Mouse (Mus musculus) G1E (cell line): ENCODE measurements around the gene Col19a1. TPM values are rescaled to one million over a fixed set of nuclear protein-coding genes. Genes with fewer than 3 reads are reported as not detected.

Experiments
- ATAC-seq: 2 replicates; pipeline ENCODE4 v1.8.0; 2016; ENCODE audit warnings: mild to moderate bottlenecking; ENCODE audit not compliant: insufficient number of reproducible peaks, poor library complexity, low FRiP score, severe bottlenecking; ENCODE audit errors: extremely low read depth
- DNase-seq: peaks from one replicate; pipeline ENCODE4 v3.0.0; 2012; ENCODE audit warnings: low spot score
- H3K27me3 ChIP-seq: 2 replicates; pipeline ENCODE4 v1.6.1; 2012; ENCODE audit warnings: mild to moderate bottlenecking, low read length, inconsistent platforms; ENCODE audit not compliant: insufficient read depth
- H3K36me3 ChIP-seq: replicated peaks from 2 replicates; pipeline ENCODE3; 2012; ENCODE audit warnings: mild to moderate bottlenecking, inconsistent platforms
- H3K4me1 ChIP-seq: 2 replicates; pipeline ENCODE4 v1.6.1; 2012; ENCODE audit warnings: low read depth, low read length, inconsistent platforms, mixed read lengths; ENCODE audit not compliant: insufficient read depth
- H3K4me3 ChIP-seq: 2 replicates; pipeline ENCODE4 v1.5.1; 2012; ENCODE audit warnings: low read depth, mild to moderate bottlenecking, inconsistent platforms, low read length, moderate library complexity, mixed read lengths
- H3K9me3 ChIP-seq: replicated peaks from 2 replicates; pipeline ENCODE4 v1.6.1; 2012; ENCODE audit warnings: inconsistent platforms
- CTCF ChIP-seq: IDR thresholded peaks from 2 replicates; pipeline ENCODE4 v1.5.1; 2012; ENCODE audit warnings: low read depth, low read length, inconsistent platforms, mixed read lengths
- GATA1 ChIP-seq: IDR thresholded peaks from 2 replicates; pipeline ENCODE4 v1.6.1; 2012; ENCODE audit warnings: borderline replicate concordance, low read length, inconsistent platforms, mixed read lengths
- GATA2 ChIP-seq: IDR thresholded peaks from 2 replicates; pipeline ENCODE4 v1.6.1; 2012; ENCODE audit warnings: low read depth, low read length, inconsistent platforms, borderline replicate concordance
- POLR2AphosphoS5 ChIP-seq: IDR thresholded peaks from 2 replicates; pipeline ENCODE4 v1.6.1; 2012; ENCODE audit warnings: low read depth, low read length, inconsistent platforms; ENCODE audit not compliant: insufficient replicate concordance
- TAL1 ChIP-seq: conservative IDR thresholded peaks from 2 replicates; pipeline ENCODE4 v1.6.1; 2012; ENCODE audit warnings: low read depth, low read length, inconsistent platforms, mixed read lengths
- polyA plus RNA-seq: library from polyadenylated mRNA; stranded (reverse); fragments of >175 nt; gene quantifications from 2 replicates; pipeline ENCODE4 v1.2.3, GENCODE M21; 2012
- total RNA-seq, 2 experiments: library from RNA; stranded (forward) in 1 of 2; stranded (reverse) in 1 of 2; fragments of 200-1000 nt in 1 of 2; fragments of >200 nt in 1 of 2; fragmentation: Nextera tagmentation in 1 of 2; gene quantifications; 2 replicates each; pipeline ENCODE4 v1.2.3; 2014 to 2017

Col19a1 gene
- total and polyA plus RNA-seq, 3 experiments = 0.22 TPM; not detected in 2

DNA sequence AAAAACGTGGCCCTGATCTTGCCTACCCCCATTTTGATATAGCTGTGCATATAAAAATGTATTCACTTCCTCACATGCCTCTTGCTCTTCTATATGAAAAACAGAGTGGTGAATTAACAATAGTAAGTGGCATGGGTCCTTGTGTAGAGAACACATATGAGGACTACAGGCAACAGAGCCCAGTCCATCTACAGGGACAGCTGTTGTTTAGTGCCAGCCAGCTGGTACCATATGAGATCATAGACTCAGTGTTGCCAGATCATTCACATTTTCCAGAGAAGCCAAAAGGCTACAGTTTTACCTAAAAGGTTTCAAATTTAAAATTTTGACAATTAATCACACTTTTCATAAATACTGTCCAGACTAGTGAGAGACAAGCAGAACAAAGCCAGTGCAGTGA lies 47.4 kb downstream of the Col19a1 start:
- no peaks in the 10 kb centered on the region for H3K9me3 ChIP-seq
- no peaks in the 10 kb centered on the region for H3K27me3 ChIP-seq
- H3K36me3 ChIP-seq = no peaks in the 10 kb centered on the region
- TF ChIP-seq CTCF = no peak
- H3K4me1 ChIP-seq = no peaks in the 10 kb centered on the region
- no peak for DNase-seq
- H3K4me3 ChIP-seq = no peak overlapping the region
- ATAC-seq = no peak

DNA sequence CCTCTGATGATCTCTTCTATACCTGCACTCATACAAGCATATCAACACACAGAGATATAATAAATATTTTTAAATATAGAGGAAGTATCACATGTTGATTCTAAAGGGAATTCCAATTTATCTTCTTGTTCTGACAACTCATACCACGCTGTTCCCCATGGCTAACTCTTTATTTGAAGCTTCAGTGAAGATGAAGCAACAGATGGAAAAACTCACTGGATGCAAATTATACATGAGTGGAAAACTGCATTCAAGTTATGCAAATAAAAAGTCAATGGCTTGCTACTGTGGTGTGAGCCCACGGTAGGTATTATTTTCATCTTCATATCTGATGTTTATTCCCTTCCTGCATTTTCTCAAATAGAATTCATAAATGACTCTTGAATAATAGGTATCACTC lies 60.1 kb downstream of the Col19a1 start:
- Histone ChIP-seq H3K36me3 (no peaks in the 10 kb centered on the region), H3K4me1 (no peaks in the 10 kb centered on the region), H3K27me3 (peaks cover 3% of the 10 kb centered on the region; the same call in 1 of the 2 replicates), H3K9me3 (no peaks in the 10 kb centered on the region), H3K4me3 (no peak overlapping the region)
- TF ChIP-seq TAL1 (no peak), POLR2AphosphoS5 (no peak), GATA2 (no peak), CTCF (no peak), GATA1 (no peak)
- no peak for DNase-seq
- no peak for ATAC-seq

DNA sequence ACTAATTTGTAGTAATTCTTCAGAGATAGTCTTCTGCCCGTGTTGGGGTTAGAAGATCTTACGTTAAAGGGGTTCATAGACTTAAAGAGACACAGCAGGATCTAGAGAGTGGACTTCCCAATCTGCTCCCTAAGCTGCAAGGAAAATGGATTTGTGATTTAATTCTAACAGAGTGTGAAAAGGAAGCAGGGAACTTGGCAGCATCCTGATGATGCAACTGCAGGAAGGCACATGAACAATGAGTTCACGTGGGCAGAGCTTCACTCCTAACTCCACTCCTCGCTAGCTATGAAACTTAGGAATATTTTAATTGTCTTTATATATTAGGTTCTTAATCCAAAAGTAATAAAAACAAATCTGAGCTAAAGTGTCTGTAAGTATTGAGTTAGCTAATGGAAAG lies 69.8 kb downstream of the Col19a1 start:
- Histone ChIP-seq H3K9me3 (no peaks in the 10 kb centered on the region), H3K27me3 (no peaks in the 10 kb centered on the region), H3K4me1 (no peaks in the 10 kb centered on the region), H3K36me3 (no peaks in the 10 kb centered on the region), H3K4me3 (no peak overlapping the region)
- ATAC-seq = no peak
- TF ChIP-seq GATA2 (no peak), POLR2AphosphoS5 (no peak), TAL1 (no peak), CTCF (no peak), GATA1 (no peak)
- no peak for DNase-seq

DNA sequence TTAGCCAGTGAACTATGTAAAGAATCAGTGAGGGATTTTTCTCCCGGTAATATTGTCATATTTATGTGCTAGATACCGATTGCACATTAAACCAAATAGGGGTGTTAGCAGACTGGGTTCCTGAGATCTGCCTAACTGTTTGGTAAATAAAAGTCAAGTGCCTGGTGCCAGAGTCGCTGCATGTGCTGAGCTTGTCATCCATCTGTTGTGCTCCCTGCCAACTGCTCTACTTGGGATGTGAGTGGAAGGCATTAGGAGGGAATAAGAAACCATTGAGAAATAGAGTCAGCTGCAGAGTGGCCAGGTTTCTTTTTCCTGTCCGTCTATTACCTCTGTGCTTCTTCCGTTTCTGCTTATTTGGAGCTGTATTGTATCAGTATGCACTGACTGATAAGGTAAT lies 71.9 kb downstream of the Col19a1 start:
- Histone ChIP-seq H3K27me3 (no peaks in the 10 kb centered on the region), H3K9me3 (no peaks in the 10 kb centered on the region), H3K4me1 (no peaks in the 10 kb centered on the region), H3K4me3 (no peak overlapping the region), H3K36me3 (no peaks in the 10 kb centered on the region)
- ATAC-seq (no peak), DNase-seq (no peak)
- TF ChIP-seq POLR2AphosphoS5 (no peak), GATA1 (no peak), TAL1 (no peak), CTCF (no peak), GATA2 (no peak)

DNA sequence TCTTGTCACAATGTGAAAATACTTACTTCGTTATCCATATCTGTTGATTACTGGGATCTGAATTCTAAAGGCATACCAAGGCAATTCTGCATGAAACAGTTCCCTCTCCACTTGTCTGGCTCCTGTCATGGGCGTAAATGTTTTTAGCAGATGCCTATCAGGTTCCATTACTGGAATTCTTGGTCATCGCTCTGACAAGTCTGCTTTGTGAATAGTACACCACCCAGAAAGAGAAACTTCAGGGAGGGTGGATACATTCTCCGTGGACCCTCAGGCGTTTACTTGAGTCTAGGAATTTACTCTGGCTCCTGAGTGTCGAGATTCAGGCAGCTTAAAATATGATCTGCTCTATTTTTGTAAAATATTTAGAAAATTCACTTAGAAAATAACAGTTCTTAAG lies 75.7 kb downstream of the Col19a1 start:
- H3K9me3 ChIP-seq = no peaks in the 10 kb centered on the region
- no peak for ATAC-seq
- no peak for DNase-seq
- TF ChIP-seq GATA2 = no peak
- no peak for TF ChIP-seq POLR2AphosphoS5
- no peak for TF ChIP-seq TAL1
- TF ChIP-seq GATA1 = no peak
- no peak for TF ChIP-seq CTCF
- H3K36me3 ChIP-seq = no peaks in the 10 kb centered on the region
- no peak overlapping the region for H3K4me3 ChIP-seq
- H3K27me3 ChIP-seq = no peaks in the 10 kb centered on the region
- H3K4me1 ChIP-seq = no peaks in the 10 kb centered on the region

DNA sequence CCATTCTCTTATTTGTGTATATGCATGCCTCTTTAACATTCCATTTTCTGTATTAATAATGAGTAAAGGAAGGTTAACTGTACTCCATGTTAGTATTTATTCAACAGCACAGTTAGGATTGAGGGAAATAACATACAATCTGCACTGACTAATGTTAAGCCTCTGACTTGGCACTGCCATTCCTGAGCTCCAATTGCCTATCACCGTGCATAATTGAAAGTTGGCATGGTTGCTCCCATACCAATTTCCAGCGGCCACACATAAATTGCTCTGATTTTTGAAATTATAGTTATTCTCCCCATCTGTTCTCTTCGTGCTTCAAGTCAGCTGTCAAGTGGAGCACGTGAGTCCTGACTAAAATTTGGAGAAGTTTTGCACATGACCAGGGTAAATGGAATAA lies 91.9 kb downstream of the Col19a1 start:
- no peak overlapping the region for H3K4me3 ChIP-seq
- no peak for DNase-seq
- no peaks in the 10 kb centered on the region for H3K4me1 ChIP-seq
- no peak for ATAC-seq
- no peaks in the 10 kb centered on the region for H3K36me3 ChIP-seq
- TF ChIP-seq POLR2AphosphoS5 = no peak
- no peak for TF ChIP-seq GATA1
- no peak for TF ChIP-seq GATA2
- TF ChIP-seq TAL1 = no peak
- TF ChIP-seq CTCF = no peak
- H3K9me3 ChIP-seq = no peaks in the 10 kb centered on the region
- no peaks in the 10 kb centered on the region for H3K27me3 ChIP-seq

DNA sequence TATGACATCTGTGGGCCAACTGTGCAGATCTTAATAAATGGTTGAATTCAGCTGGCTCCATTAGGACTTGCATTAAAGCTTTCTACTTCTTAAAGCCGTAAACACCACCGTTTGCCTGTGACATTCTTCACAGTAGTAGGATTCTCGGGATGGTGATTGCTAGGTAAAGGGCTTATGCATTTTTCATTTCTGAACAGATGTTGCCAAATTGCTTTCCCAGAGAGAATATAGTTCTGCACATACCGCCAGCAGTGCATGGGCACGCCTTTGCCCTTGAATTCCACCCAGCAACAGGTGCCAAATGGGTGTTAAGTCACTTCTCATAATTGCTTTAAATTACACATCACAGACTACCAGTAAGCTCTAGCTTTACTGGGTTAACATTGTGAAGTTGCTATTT lies 103.1 kb downstream of the Col19a1 start:
- Histone ChIP-seq H3K36me3 (no peaks in the 10 kb centered on the region), H3K4me1 (no peaks in the 10 kb centered on the region), H3K9me3 (no peaks in the 10 kb centered on the region), H3K27me3 (no peaks in the 10 kb centered on the region), H3K4me3 (no peak overlapping the region)
- ATAC-seq = no peak
- TF ChIP-seq GATA1 (no peak), POLR2AphosphoS5 (no peak), GATA2 (no peak), TAL1 (no peak), CTCF (no peak)
- DNase-seq = no peak
